Mouse (Mus musculus) neural tube, embryonic 14.5 days (tissue): ENCODE measurements at regions not wholly inside any gene's neighbourhood (a gene's known extent, or its start where the extent isn't known, plus 50 kb on each side); places are given as distances from the start of the nearest gene placed in this dataset.

ENCODE experiments used
- ATAC-seq: fragments of 200-750 bp; cut with Nextera tagmentation; 2 replicates; pipeline ENCODE4 v1.8.0; 2017; ENCODE audit warnings: low read depth, mild to moderate bottlenecking, moderate TSS enrichment, moderate library complexity
- H3K27ac ChIP-seq: fragments of 300-500 bp; sonication (generic); 2 replicates; pipeline ENCODE4 v1.5.1; 2014; ENCODE audit warnings: low read depth, mild to moderate bottlenecking, control low read depth, low read length, moderate library complexity, mixed read lengths
- H3K27me3 ChIP-seq: fragments of 300-500 bp; sonication (generic); 2 replicates; pipeline ENCODE4 v1.6.1; 2014; ENCODE audit warnings: low read length; ENCODE audit not compliant: control insufficient read depth, insufficient read depth
- H3K36me3 ChIP-seq: fragments of 300-500 bp; sonication (generic); 2 replicates; pipeline ENCODE4 v1.6.1; 2014; ENCODE audit warnings: low read length, mixed read lengths; ENCODE audit not compliant: control insufficient read depth, insufficient read depth
- H3K4me1 ChIP-seq: fragments of 300-500 bp; sonication (generic); 2 replicates; pipeline ENCODE4 v1.6.1; 2014; ENCODE audit warnings: low read length; ENCODE audit not compliant: control insufficient read depth, insufficient read depth
- H3K4me2 ChIP-seq: fragments of 300-500 bp; sonication (generic); 2 replicates; pipeline ENCODE4 v1.6.1; 2014; ENCODE audit warnings: mild to moderate bottlenecking, low read depth, low read length, control low read depth
- H3K4me3 ChIP-seq: fragments of 300-500 bp; sonication (generic); 2 replicates; pipeline ENCODE4 v1.5.1; 2014; ENCODE audit warnings: low read depth, low read length, control low read depth, mixed read lengths
- H3K9ac ChIP-seq: fragments of 300-500 bp; sonication (generic); replicated peaks from 2 replicates; pipeline ENCODE4 v1.6.1; 2014; ENCODE audit warnings: low read depth, mild to moderate bottlenecking, control low read depth, low read length, mixed read lengths
- H3K9me3 ChIP-seq: fragments of 300-500 bp; sonication (generic); 2 replicates; pipeline ENCODE4 v1.6.1; 2016; ENCODE audit warnings: low read length; ENCODE audit not compliant: control insufficient read depth
- WGBS: fragments of 180-500 bp; shearing (Covaris S2); extraction: QIAGEN DNeasy Blood & Tissue Kit; methylation state at CpG from one replicate; pipeline ENCODE4 v1.1.7; 2014; 5-methylcytosine and 5-hydroxymethylcytosine counted together

DNA sequence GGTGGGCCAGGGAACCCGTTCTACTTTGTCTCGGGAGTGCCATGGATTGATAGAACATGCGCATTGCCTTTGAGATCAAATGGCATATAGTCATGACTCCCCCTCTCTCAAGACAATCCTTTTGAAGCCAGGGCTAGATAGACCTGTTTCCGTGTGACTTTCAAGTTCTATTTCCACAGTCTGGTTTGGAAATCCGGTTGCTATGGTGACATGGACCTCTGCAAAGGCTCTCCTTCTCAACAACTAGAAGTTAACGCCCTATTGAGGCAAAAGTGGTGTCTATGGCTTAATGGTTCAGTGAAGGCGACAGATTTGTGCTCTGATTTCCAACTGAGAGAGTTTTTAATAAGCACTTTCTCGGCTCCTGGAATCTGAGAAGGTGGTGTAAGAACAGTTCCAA, 371.2 kb downstream of the Gxylt1 start:
- no peak overlapping the region for H3K27ac ChIP-seq
- H3K27me3 ChIP-seq, result no peaks in the 10 kb centered on the region
- no peak for ATAC-seq
- H3K9me3 ChIP-seq, result no peaks in the 10 kb centered on the region
- H3K36me3 ChIP-seq, result no peaks in the 10 kb centered on the region
- H3K4me1 ChIP-seq, result no peaks in the 10 kb centered on the region
- WGBS, result 55% methylated on average over 8 of the region's 8 CpGs
- no peak overlapping the region for H3K4me3 ChIP-seq
- H3K9ac ChIP-seq, result no peak overlapping the region
- no peak overlapping the region for H3K4me2 ChIP-seq

DNA sequence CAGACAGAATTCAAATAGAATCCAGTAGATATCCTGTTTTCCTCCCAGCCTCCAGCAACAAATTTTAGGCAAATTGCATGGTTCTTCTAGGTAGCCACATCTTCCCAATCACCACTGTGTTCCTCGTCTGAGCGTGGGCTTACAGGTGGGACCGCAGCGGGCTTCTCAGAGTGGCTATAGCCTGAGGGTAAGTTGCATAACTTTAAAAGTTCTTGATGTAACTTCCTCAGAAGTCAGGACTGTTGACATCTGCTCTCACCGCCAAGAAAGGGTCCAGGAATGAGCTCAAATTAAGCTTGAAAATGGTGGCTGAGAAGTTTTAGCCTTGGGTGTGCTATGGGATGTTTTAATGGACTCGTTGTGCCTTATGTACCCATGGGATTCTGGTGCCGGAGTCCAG, 377.7 kb downstream of the Gxylt1 start:
- H3K4me3 ChIP-seq, result no peak overlapping the region
- H3K9ac ChIP-seq, result no peak overlapping the region
- no peak overlapping the region for H3K27ac ChIP-seq
- no peaks in the 10 kb centered on the region for H3K4me1 ChIP-seq
- no peak overlapping the region for H3K4me2 ChIP-seq
- ATAC-seq, result no peak
- 94% methylated on average over 7 of the region's 7 CpGs for WGBS
- H3K9me3 ChIP-seq, result no peaks in the 10 kb centered on the region
- no peaks in the 10 kb centered on the region for H3K27me3 ChIP-seq
- no peaks in the 10 kb centered on the region for H3K36me3 ChIP-seq

DNA sequence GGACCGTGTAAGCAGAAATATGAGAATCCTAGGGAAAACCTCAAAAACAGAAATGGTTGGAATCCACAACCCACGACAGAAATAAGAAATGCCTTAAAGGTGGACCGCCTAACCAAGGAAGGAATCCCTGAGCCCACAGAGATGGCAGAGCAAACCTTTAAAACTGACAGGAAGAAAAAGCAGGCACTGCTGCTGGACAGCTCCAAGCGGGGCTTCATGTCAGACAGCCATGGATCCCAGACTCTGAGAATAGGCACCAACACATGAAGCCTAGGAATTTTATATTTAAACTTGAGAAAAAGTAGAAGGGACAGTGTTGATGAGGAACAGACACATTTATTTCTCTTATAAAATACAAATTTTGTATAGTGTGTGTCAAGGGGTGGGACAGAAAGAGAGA, 379.1 kb downstream of the Gxylt1 start:
- ATAC-seq, result no peak
- H3K9me3 ChIP-seq, result no peaks in the 10 kb centered on the region
- H3K4me1 ChIP-seq, result no peaks in the 10 kb centered on the region
- H3K36me3 ChIP-seq, result no peaks in the 10 kb centered on the region
- WGBS, result 79% methylated on average over 4 of the region's 4 CpGs
- H3K4me3 ChIP-seq, result no peak overlapping the region
- H3K27me3 ChIP-seq, result no peaks in the 10 kb centered on the region
- no peak overlapping the region for H3K9ac ChIP-seq
- H3K27ac ChIP-seq, result no peak overlapping the region
- H3K4me2 ChIP-seq, result no peak overlapping the region

DNA sequence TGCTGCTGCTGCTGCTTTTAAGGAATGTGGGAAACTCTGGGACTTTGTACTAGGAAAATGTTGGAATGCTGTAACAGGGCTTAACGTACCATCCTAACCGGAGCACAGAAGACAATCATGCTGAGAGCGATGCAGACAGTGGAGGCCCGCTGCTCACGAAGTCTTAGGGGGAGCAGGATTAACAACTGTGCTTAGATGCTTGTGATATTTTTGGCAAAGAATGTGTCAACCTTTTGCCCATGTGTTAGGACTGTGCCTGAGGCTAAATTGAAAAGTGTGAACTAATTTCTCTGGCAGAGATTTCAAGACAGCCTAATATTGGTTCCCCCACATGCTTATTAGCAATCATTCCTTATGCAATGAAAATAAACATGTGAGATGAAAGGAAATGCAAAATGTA, 398.5 kb downstream of the Gxylt1 start:
- Histone ChIP-seq H3K27ac (no peak overlapping the region), H3K4me2 (no peak overlapping the region), H3K9me3 (no peaks in the 10 kb centered on the region), H3K27me3 (no peaks in the 10 kb centered on the region), H3K36me3 (no peaks in the 10 kb centered on the region), H3K4me1 (no peaks in the 10 kb centered on the region), H3K4me3 (no peak overlapping the region), H3K9ac (no peak overlapping the region)
- 79% methylated on average over 5 of the region's 5 CpGs for WGBS
- ATAC-seq, result no peak

DNA sequence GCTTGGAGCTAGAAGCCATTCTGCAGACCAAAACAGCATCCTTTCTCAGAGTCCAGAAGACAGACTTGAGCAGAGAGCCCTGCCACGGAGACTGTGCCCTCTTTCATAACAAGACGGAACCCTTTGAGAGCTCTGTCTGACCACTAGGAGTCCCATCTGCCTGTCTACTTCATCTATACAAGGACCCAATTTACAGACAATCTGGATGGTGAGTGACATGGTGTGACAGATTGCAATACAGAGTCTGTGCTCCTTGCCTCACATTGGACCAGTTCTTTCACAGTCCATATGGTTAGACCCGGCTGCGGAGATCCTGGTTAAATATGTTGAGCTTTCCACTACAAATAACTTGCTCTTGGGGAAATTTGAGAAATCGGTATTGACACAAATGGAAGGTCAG, 410.9 kb downstream of the Gxylt1 start:
- H3K27me3 ChIP-seq, result no peaks in the 10 kb centered on the region
- no peaks in the 10 kb centered on the region for H3K36me3 ChIP-seq
- H3K4me3 ChIP-seq, result no peak overlapping the region
- 80% methylated on average over 5 of the region's 5 CpGs for WGBS
- H3K4me2 ChIP-seq, result no peak overlapping the region
- no peaks in the 10 kb centered on the region for H3K9me3 ChIP-seq
- no peak overlapping the region for H3K27ac ChIP-seq
- no peak for ATAC-seq
- H3K4me1 ChIP-seq, result no peaks in the 10 kb centered on the region
- no peak overlapping the region for H3K9ac ChIP-seq

DNA sequence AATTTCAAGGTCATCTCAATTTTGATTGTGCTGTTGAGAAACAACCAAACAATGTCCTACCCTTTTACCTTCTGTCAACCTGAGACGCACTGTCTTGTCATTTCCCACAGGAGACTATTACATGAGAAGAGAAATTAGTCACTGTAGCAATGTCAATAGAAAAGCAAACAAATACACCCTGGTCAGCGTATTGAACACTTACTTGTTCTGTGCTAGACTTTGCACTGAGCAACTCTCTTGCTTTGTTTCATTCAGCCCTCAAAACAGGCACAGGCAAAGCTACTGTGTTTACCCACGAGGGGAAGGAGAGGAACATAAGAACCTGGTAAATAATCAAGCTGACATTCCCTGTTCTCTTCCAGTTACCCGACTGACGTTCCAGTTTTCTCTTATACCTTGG, 424.1 kb downstream of the Gxylt1 start:
- H3K4me3 ChIP-seq, result no peak overlapping the region
- H3K9ac ChIP-seq, result no peak overlapping the region
- no peaks in the 10 kb centered on the region for H3K27me3 ChIP-seq
- H3K4me2 ChIP-seq, result no peak overlapping the region
- H3K36me3 ChIP-seq, result no peaks in the 10 kb centered on the region
- H3K9me3 ChIP-seq, result no peaks in the 10 kb centered on the region
- 65% methylated on average over 5 of the region's 5 CpGs for WGBS
- H3K27ac ChIP-seq, result no peak overlapping the region
- no peaks in the 10 kb centered on the region for H3K4me1 ChIP-seq
- no peak for ATAC-seq

DNA sequence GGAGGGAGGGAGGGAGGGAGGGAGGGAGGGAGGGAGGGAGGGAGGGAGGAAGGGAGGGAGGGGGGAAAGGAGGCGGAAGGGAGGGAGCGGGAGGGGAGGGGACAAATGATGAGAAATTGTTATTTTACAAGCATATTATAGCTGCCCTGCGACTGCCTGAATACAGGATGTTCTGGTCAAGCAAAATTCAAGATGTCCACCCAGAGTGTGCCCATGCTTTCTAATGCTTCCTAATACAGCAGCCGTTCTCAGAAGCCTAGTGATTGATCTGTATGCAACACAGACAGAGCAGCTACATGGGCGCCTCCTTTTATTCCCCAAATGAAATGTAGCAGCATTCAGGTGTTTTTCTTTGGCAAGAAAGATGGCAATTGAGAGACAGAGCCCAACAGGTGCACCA, 434.9 kb downstream of the Gxylt1 start:
- Histone ChIP-seq H3K4me1 (no peaks in the 10 kb centered on the region), H3K36me3 (no peaks in the 10 kb centered on the region), H3K9me3 (no peaks in the 10 kb centered on the region), H3K9ac (no peak overlapping the region), H3K4me3 (no peak overlapping the region), H3K27ac (no peak overlapping the region), H3K4me2 (no peak overlapping the region), H3K27me3 (no peaks in the 10 kb centered on the region)
- ATAC-seq, result no peak
- 65% methylated on average over 5 of the region's 5 CpGs for WGBS

DNA sequence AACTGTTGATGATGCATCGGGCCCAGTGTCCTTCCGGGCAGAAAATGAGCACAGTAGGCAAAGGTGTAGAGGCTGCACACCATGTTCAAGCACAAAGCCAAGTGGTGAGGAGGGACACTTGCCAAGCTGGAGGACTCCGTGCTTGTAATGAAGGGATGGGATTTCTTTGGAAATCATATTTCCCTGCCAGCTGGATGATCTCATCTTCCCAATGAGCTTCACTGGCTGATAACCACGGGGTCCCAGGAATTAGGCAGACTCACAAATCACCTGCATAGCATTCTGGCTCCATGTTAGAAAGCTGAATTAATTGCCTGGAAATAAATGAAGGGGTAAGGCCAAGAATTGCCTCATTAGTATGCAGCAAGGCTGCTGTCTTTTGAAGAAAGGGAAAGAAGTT, 435.4 kb downstream of the Gxylt1 start:
- Histone ChIP-seq H3K4me2 (no peak overlapping the region), H3K36me3 (no peaks in the 10 kb centered on the region), H3K4me3 (no peak overlapping the region), H3K27ac (no peak overlapping the region; the same call in 1 of the 2 replicates), H3K9ac (no peak overlapping the region), H3K4me1 (no peaks in the 10 kb centered on the region), H3K9me3 (no peaks in the 10 kb centered on the region), H3K27me3 (no peaks in the 10 kb centered on the region)
- peak; percentile 86 for ATAC-seq
- 46% methylated on average over 4 of the region's 4 CpGs for WGBS

DNA sequence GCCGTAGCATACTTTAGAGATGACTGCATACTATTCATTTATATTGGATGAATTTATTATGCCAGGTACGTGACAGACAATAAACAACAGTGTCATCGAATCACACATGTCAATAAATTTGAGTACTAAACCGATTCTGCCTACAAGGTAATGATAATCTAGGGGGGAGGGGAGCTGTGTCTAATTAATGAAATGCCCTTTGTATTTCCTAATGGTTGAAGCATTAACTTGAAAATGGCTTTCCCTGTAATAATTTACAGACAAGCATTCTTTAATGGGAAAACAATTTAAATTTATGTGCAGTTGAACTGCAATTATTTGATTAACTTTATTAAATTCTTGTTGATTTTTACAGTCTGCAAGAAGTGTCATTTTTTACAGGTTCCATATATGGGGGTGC, 429.5 kb downstream of the Pdzrn4 start:
- peak; percentile 54; the same call in 1 of the 2 replicates for ATAC-seq
- Histone ChIP-seq H3K27me3 (no peaks in the 10 kb centered on the region), H3K36me3 (no peaks in the 10 kb centered on the region), H3K4me1 (no peaks in the 10 kb centered on the region), H3K4me3 (no peak overlapping the region), H3K4me2 (no peak overlapping the region), H3K9ac (no peak overlapping the region), H3K9me3 (no peaks in the 10 kb centered on the region), H3K27ac (no peak overlapping the region)
- WGBS, result 40% methylated on average over 4 of the region's 4 CpGs
